Mouse (Mus musculus): Measurements from ENCODE around the gene Clec11a. TPM values are rescaled to one million over a fixed set of nuclear protein-coding genes. Genes with fewer than 3 reads are reported as not detected.

The Clec11a gene
- polyA plus RNA-seq (2016; fragmentation: Nextera tagmentation; extraction: Ambion mirVana), result 0.60 and 1.2 TPM in 2 replicates

DNA sequence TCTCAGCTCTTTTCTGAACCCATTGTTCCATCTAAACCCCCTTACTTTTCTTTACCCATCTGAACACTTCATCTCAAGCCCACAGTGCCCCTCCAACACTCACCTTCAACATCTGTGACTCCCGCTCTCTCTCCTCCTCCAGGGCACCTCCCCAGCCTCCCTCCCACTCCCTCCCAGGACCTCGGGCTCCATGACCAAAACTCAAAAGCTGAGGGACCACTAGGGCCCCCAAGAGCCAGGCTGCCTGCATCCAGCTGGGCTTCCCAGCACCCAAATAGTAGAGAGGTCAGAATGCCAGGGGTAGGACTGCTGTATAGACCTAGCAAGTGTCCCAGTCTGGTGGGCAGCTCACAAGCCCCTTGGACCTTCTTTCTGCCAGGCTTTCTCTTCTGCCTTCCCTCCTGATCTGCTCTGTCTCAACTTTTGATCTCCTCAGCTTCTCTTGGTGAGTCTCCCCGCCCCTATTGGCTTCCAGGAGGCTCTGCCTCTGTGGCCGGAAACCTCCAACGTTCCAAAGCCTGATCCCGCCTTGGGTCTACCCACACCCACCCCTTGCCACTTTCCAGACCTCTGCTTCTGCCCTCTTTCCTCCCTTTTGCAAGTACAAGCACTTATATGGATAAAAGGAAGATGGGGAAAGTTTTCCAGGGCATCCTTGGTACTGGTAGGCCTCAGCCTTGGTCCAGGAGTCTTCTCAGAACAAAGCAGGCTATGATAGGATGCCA lies at the start of gene Clec11a:
Clec11a (minus strand) TSS at position 387 of the 725 bp plus-strand sequence.
- H3K4me3 ChIP-seq, result peak within 1 kb of the TSS; percentile 67
- 58% methylated on average over 6 of the region's 6 CpGs for WGBS
- peak within 1 kb of the TSS; percentile 54; the same call in 1 of the 2 replicates for H3K27ac ChIP-seq
- H3K9me3 ChIP-seq, result no peaks in the 10 kb centered on the region
- peaks cover 61% of the 10 kb centered on the region for H3K27me3 ChIP-seq (ENCODE audit: insufficient read depth, poor library complexity, severe bottlenecking)
- H3K36me3 ChIP-seq, result no peaks in the 10 kb centered on the region
- no peak for DNase-seq (ENCODE audit: low spot score)
- peaks cover 30% of the 10 kb centered on the region for H3K4me1 ChIP-seq

GRCm38 (mm10) chr7:44355411-44355810 lies 48.7 kb upstream of the Clec11a start:
- Histone ChIP-seq H3K27ac (no peak overlapping the region), H3K9me3 (no peaks in the 10 kb centered on the region), H3K4me1 (peaks cover 65% of the 10 kb centered on the region), H3K36me3 (no peaks in the 10 kb centered on the region), H3K4me3 (no peak overlapping the region), H3K27me3 (ENCODE audit: insufficient read depth, poor library complexity, severe bottlenecking) (peaks cover 87% of the 10 kb centered on the region)
- no peak for DNase-seq (ENCODE audit: low spot score)
- 71% methylated on average over 6 of the region's 6 CpGs for WGBS

GRCm38 (mm10) chr7:44353601-44354340 lies 47.1 kb upstream of the Clec11a start:
- 2% methylated on average over 35 of the region's 35 CpGs for WGBS
- peaks cover 54% of the 10 kb centered on the region for H3K4me1 ChIP-seq
- no peaks in the 10 kb centered on the region for H3K36me3 ChIP-seq
- no peaks in the 10 kb centered on the region for H3K9me3 ChIP-seq
- H3K27me3 ChIP-seq (ENCODE audit: insufficient read depth, poor library complexity, severe bottlenecking), result peaks cover 97% of the 10 kb centered on the region
- no peak for DNase-seq (ENCODE audit: low spot score)
- H3K27ac ChIP-seq, result no peak overlapping the region
- H3K4me3 ChIP-seq, result peak overlapping the region; percentile 47

- H3K4me1 ChIP-seq, result peaks cover 49% of the 10 kb centered on the region
- H3K27ac ChIP-seq, result no peak overlapping the region
- WGBS, result 2% methylated on average over 70 of the region's 71 CpGs
- DNase-seq (ENCODE audit: low spot score), result no peak
- no peaks in the 10 kb centered on the region for H3K36me3 ChIP-seq
- peaks cover 100% of the 10 kb centered on the region for H3K27me3 ChIP-seq (ENCODE audit: insufficient read depth, poor library complexity, severe bottlenecking)
- H3K9me3 ChIP-seq, result no peaks in the 10 kb centered on the region
- peak overlapping the region; percentile 47 for H3K4me3 ChIP-seq
These were observed 46.3 kb upstream of the Clec11a start for GRCm38 (mm10) chr7:44352750-44353600.

DNA sequence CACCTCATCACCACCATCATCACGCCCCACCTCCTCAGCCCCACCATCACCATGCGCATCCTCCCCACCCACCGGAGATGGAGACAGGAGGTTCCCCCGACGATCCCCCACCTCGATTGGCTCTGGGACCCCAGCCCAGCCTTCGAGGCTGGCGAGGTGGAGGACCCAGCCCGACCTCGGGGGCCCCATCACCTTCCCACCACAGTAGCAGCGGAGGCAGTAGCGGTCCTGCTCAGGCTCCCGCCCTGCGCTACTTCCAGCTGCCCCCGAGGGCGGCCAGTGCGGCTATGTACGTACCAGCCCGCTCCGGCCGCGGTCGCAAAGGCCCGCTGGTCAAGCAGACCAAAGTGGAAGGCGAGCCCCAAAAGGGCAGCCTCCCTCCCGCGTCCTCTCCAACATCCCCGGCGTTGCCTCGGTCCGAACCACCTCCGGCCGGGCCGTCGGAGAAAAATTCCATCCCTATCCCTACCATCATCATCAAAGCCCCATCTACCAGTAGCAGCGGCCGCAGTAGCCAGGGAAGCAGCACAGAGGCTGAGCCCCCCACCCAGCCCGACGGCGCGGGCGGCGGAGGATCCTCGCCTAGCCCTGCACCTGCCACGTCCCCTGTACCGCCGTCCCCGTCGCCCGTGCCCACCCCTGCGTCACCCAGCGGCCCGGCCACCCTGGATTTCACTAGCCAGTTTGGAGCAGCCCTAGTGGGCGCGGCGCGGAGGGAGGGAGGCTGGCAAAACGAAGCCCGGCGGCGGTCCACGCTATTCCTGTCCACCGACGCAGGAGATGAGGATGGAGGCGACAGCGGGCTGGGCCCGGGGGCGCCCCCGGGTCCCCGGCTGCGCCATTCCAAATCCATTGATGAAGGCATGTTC lies 45.4 kb upstream of the Clec11a start:
- Histone ChIP-seq H3K36me3 (no peaks in the 10 kb centered on the region), H3K27ac (no peak overlapping the region), H3K9me3 (no peaks in the 10 kb centered on the region), H3K27me3 (ENCODE audit: insufficient read depth, poor library complexity, severe bottlenecking) (peaks cover 100% of the 10 kb centered on the region), H3K4me3 (peak overlapping the region; percentile 47), H3K4me1 (peaks cover 42% of the 10 kb centered on the region)
- WGBS, result 4% methylated on average over 70 of the region's 71 CpGs
- no peak for DNase-seq (ENCODE audit: low spot score)

DNA sequence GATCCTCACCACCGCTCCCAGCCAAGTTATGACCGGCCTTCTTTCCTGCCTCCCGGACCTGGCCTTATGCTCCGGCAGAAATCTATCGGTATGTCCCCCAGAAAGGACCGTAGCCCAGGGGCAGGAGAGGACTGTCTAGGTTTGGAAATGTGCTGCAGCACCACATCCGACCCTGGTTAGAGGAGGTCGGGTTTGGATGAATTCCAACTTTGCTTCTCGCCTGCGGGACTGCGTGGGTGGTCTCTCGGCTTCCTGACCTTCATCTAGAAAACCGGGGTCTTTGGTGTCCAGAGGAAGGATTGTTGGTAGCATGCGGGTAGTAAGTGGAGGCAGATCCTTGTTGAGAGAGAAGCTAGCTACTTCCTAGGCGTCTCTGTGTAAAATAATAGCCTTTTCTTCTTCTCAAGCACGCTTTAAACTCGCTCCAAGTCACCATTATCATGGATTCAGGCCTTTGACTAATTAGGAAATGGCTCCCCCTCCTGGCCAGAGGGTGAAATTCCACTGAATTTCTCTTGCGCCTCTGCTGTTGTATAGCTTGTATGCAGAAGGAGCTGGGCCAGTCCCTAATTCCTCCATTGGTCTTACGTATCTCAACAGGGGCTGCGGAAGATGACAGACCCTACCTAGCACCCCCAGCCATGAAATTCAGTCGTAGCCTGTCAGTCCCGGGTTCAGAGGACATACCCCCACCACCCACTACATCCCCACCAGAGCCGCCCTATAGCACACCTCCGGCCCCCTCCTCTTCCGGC lies 44.4 kb upstream of the Clec11a start:
- DNase-seq (ENCODE audit: low spot score), result peak; percentile 92
- Histone ChIP-seq H3K27me3 (ENCODE audit: insufficient read depth, poor library complexity, severe bottlenecking) (peaks cover 98% of the 10 kb centered on the region), H3K27ac (peak overlapping the region; percentile 44; the same call in 1 of the 2 replicates), H3K9me3 (no peaks in the 10 kb centered on the region), H3K36me3 (no peaks in the 10 kb centered on the region), H3K4me1 (peaks cover 32% of the 10 kb centered on the region), H3K4me3 (peak overlapping the region; percentile 47)
- 6% methylated on average over 25 of the region's 25 CpGs for WGBS

GRCm38 (mm10) chr7:44349043-44349442 lies 42.3 kb upstream of the Clec11a start:
- Histone ChIP-seq H3K27me3 (ENCODE audit: insufficient read depth, poor library complexity, severe bottlenecking) (peaks cover 98% of the 10 kb centered on the region), H3K36me3 (no peaks in the 10 kb centered on the region), H3K4me3 (no peak overlapping the region), H3K9me3 (no peaks in the 10 kb centered on the region), H3K27ac (no peak overlapping the region), H3K4me1 (peaks cover 26% of the 10 kb centered on the region)
- WGBS, result 13% methylated on average over 3 of the region's 3 CpGs
- DNase-seq (ENCODE audit: low spot score), result no peak

GRCm38 (mm10) chr7:44344622-44345021 lies 37.9 kb upstream of the Clec11a start:
- Histone ChIP-seq H3K27ac (no peak overlapping the region), H3K4me1 (peaks cover 11% of the 10 kb centered on the region), H3K36me3 (no peaks in the 10 kb centered on the region), H3K9me3 (no peaks in the 10 kb centered on the region), H3K27me3 (ENCODE audit: insufficient read depth, poor library complexity, severe bottlenecking) (peaks cover 98% of the 10 kb centered on the region), H3K4me3 (no peak overlapping the region)
- WGBS, result 54% methylated on average over 12 of the region's 12 CpGs
- no peak for DNase-seq (ENCODE audit: low spot score)

DNA sequence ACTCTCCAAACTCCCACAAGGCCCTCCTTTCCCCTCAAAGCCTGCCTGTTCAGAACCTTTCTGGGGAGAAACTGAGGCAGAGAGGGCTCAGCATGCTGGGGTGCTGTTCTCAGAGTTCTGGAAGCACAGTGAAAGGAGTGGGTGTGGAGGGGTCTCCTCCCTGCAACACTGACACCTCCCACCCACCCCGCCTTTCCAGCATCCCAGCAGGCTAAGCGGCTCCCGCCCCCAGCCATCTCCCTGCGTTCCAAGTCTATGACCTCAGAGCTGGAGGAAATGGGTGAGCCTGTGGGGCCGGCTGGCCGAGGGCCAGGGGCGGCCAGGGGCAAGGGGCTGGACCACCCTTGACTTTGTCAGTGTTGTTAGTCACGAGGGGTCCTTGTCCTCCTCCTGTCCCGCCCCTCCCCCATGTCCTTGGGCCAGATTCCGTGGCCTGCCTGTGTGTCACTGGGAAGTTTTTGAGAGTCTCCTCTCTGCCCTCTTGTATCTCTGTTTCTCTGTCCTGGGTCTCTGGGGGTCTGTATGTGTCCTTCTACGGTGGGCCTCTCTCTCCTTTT lies 36.8 kb upstream of the Clec11a start:
- H3K36me3 ChIP-seq, result no peaks in the 10 kb centered on the region
- peak; percentile 82 for DNase-seq (ENCODE audit: low spot score)
- H3K9me3 ChIP-seq, result no peaks in the 10 kb centered on the region
- 7% methylated on average over 11 of the region's 11 CpGs for WGBS
- peaks cover 11% of the 10 kb centered on the region for H3K4me1 ChIP-seq
- 0 out of 2 replicates have a peak overlapping the region, but pooled peaks have one; percentile 20 for H3K4me3 ChIP-seq
- peaks cover 98% of the 10 kb centered on the region for H3K27me3 ChIP-seq (ENCODE audit: insufficient read depth, poor library complexity, severe bottlenecking)
- H3K27ac ChIP-seq, result peak overlapping the region; percentile 7; the same call in 1 of the 2 replicates

DNA sequence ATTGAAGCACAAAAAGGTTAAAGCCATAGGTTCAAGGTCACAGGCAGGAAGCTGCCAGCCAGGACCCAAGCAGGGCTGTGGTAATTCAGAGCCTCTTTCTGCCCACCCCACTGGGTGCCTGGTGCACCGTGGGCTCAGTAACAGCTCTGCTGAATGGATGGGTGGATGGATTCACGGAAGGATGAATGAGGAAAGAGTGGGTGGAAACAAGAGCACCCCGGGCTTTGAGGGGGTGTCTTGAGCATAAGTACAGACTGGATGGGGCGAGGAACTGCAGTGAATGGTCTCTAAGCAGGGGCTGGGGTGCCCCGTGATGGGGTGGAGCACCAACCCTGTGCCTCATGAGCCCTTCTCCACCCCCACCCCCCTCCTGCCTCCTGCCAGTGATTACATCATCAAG lies 35.0 kb upstream of the Clec11a start:
- no peak overlapping the region for H3K27ac ChIP-seq
- H3K36me3 ChIP-seq, result no peaks in the 10 kb centered on the region
- H3K27me3 ChIP-seq (ENCODE audit: insufficient read depth, poor library complexity, severe bottlenecking), result peaks cover 100% of the 10 kb centered on the region
- no peak overlapping the region for H3K4me3 ChIP-seq
- H3K4me1 ChIP-seq, result peaks cover 11% of the 10 kb centered on the region
- no peaks in the 10 kb centered on the region for H3K9me3 ChIP-seq
- whole genome bisulfite sequencing, result 62% methylated on average over 5 of the region's 5 CpGs
- no peak for DNase-seq (ENCODE audit: low spot score)

GRCm38 (mm10) chr7:44341119-44341518 lies 34.4 kb upstream of the Clec11a start:
- Histone ChIP-seq H3K27me3 (ENCODE audit: insufficient read depth, poor library complexity, severe bottlenecking) (peaks cover 100% of the 10 kb centered on the region), H3K4me3 (no peak overlapping the region), H3K9me3 (no peaks in the 10 kb centered on the region), H3K36me3 (no peaks in the 10 kb centered on the region), H3K27ac (no peak overlapping the region), H3K4me1 (peaks cover 11% of the 10 kb centered on the region)
- no peak for DNase-seq (ENCODE audit: low spot score)
- 79% methylated on average over 10 of the region's 10 CpGs for WGBS

All from heart, embryonic 10.5 days (tissue).